Comparison of ENCODE assay signal across 1 mouse cellular context in the genomic region with DNA sequence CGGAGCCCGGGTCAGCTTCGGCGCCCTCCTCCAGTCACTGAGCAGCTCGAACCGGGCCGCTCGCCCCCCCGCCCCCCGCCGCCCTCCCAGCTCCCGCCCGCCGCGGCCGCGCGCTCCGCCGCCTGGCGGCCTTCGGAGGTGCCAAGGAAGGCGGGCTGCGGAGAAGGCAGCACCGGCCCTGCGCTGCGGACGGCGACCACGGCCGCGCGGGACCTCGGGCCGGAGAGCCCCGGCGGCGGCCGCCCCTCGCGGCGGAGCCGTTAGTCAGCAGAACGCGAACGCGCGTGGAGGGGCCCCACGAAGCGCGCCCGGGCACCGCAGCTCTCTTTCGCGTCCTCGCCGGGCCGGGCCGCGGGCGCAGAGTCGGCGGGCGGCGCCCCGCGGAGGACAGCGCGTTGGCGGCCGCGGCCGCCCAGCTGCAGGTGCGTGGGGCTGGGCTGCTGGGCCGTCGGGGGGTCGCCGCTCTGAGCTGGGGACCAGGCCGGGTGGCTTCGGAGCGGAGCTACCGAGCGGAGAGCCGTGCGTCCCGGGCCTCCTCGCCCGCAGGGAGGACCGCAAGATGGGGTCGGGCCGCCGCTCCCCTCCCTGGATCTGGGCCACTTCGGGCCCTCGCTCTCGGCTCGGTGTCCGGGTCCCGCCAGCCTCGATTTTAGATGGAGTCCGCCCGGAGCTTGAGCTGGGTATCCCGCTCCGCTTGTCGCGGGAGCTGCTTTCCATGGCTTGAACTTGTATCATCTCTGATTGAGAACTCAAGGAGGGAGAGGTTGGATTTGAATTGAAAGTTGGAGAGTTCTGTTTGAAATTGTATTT.
TF ChIP-seq lines count a peak whose summit lies in the region.

A gene (plus strand): TSS at position 14 of the 810 bp plus-strand sequence.

TF ChIP-seq in CH12.LX, 34 proteins besides CTCF, POLR2A, EP300 and RAD21 (continued from another document):
- no peak for TF ChIP-seq MAZ (IDR thresholded peaks at IDR 0.05; ENCODE audit: low read depth, low read length)
- 0 out of 2 replicates have a peak, but pooled peaks have one; percentile 36 for TF ChIP-seq SIN3A (IDR thresholded peaks at IDR 0.05; ENCODE audit: low read length)
- no peak for TF ChIP-seq ZNF384 (IDR thresholded peaks at IDR 0.05; ENCODE audit: low read depth, low read length)
- peak; percentile 21; the same call in 1 of the 2 replicates for TF ChIP-seq SMC3 (IDR thresholded peaks at IDR 0.05; ENCODE audit: low read depth, low read length)
- TF ChIP-seq USF2 (conservative IDR thresholded peaks at IDR 0.05; ENCODE audit: low read depth, low read length), result no peak
- TF ChIP-seq ZKSCAN1 (IDR thresholded peaks at IDR 0.05; ENCODE audit: borderline replicate concordance, low read depth, low read length), result no peak
- TF ChIP-seq IRF4 (IDR thresholded peaks at IDR 0.05; ENCODE audit: low read depth, low read length), result no peak
- TF ChIP-seq UBTF (IDR thresholded peaks at IDR 0.05; ENCODE audit: low read depth, low read length), result peak; percentile 83
- no peak for TF ChIP-seq NELFE (IDR thresholded peaks at IDR 0.05; ENCODE audit: low read depth, low read length)
- TF ChIP-seq ELF1 (IDR thresholded peaks at IDR 0.05; ENCODE audit: low read depth, low read length), result no peak
- no peak for TF ChIP-seq JUND (conservative IDR thresholded peaks at IDR 0.05; ENCODE audit: low read depth, low read length)
- no peak for TF ChIP-seq MXI1 (IDR thresholded peaks at IDR 0.05; ENCODE audit: low read depth, low read length)
- TF ChIP-seq GABPA (IDR thresholded peaks at IDR 0.05; ENCODE audit: insufficient replicate concordance, low read depth, low read length), result no peak
- TF ChIP-seq BHLHE40 (IDR thresholded peaks at IDR 0.05; ENCODE audit: low read depth, low read length), result no peak
- no peak for TF ChIP-seq MEF2A (IDR thresholded peaks at IDR 0.05; ENCODE audit: borderline replicate concordance, low read depth, low read length)
- no peak for TF ChIP-seq HCFC1 (IDR thresholded peaks at IDR 0.05; ENCODE audit: low read depth, low read length)
- no peak for TF ChIP-seq CHD2 (IDR thresholded peaks at IDR 0.05; ENCODE audit: low read length)
- TF ChIP-seq E2F4 (IDR thresholded peaks at IDR 0.05; ENCODE audit: insufficient replicate concordance, low read depth, low read length), result no peak
- no peak for TF ChIP-seq MAX (IDR thresholded peaks at IDR 0.05; ENCODE audit: low read length)
- TF ChIP-seq POLR2AphosphoS2 (IDR thresholded peaks at IDR 0.05; ENCODE audit: low read depth, low read length), result no peak
- TF ChIP-seq TCF12 (IDR thresholded peaks at IDR 0.05; ENCODE audit: low read depth, low read length), result no peak; the same call in 1 of the 2 replicates
- TF ChIP-seq KAT2A (IDR thresholded peaks at IDR 0.05; ENCODE audit: insufficient replicate concordance, low read length), result no peak
- no peak for TF ChIP-seq ETS1 (conservative IDR thresholded peaks at IDR 0.05; ENCODE audit: low read depth, low read length)
- no peak for TF ChIP-seq MYC (IDR thresholded peaks at IDR 0.05; ENCODE audit: low read depth, low read length)
- no peak for TF ChIP-seq JUN (IDR thresholded peaks at IDR 0.05; ENCODE audit: insufficient read depth, low read depth, low read length)
- TF ChIP-seq MAFK (IDR thresholded peaks at IDR 0.05; ENCODE audit: insufficient replicate concordance, low read length), result no peak
- no peak for TF ChIP-seq PAX5 (IDR thresholded peaks at IDR 0.05; ENCODE audit: low read length)
- TF ChIP-seq TBP (conservative IDR thresholded peaks at IDR 0.05; ENCODE audit: low read depth, low read length), result no peak
TF ChIP-seq in CH12.LX: peak in this region for 5.
